Mouse (Mus musculus) heart, postnatal 36 days (tissue): ENCODE measurements around the gene Sclt1. TPM values are rescaled to one million over a fixed set of nuclear protein-coding genes. Genes with fewer than 3 reads are reported as not detected.
A peak's percentile ranks its signal among the peaks of the same experiment; 100 is the strongest.
"Not testable (repeated sequence)": the region's sequence is repeated elsewhere in the genome, so short reads cannot be mapped to it uniquely, and the experiment has no call there.

Experiments
- DNase-seq, 2 experiments: peaks; one replicate each; pipeline ENCODE4 v3.0.0; 2021 to 2022
- intact Hi-C: fragments of 180-260 bp; cut with DNase I; formaldehyde crosslinking; loops from one replicate; pipeline ENCODE4 v1.15.1; 2025
- total RNA-seq, 2 experiments: library from RNA; stranded (reverse); gene quantifications; 2 replicates each; pipeline ENCODE4 v1.2.3; 2021

The Sclt1 gene
- total RNA-seq: 1 to 10 TPM; 5.7 to 7.2 TPM

DNA sequence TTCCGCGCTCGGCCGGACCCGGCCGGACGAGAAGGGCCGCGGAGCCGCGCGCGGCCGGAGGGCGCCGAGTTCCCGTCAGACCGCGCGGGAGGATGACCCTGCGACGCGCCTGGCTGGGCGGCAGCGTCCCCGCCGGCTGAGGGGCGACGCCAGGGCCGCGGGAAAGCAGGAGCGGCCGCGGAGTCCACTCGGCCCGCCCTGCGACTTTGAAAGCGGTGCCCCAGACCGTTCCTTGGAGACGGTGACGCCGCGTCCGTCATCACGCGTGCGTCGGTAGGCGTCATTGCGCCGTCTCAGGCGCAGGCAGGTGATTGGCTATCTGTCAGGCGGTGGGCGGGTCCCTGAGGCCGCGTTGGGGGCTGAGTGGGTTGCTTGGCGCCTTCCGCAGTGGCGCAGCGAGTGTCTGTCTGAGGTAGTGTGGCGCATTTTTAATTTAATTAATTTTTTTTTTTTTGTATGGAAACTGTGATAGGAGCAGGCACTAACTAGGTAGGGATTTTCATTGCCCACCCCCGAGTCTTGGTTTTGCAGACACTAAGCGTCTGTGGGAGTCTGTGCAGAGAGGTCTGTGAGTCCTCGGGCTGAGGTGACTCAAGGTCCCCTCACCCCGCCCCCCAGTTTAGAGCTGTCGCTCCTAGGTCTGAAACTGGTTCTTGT, at the start of gene Sclt1, which contains the start of gene D3Ertd751e:
Gene Sclt1 (minus strand): TSS at position 237 of the 657 bp plus-strand sequence.
Gene D3Ertd751e (plus strand): TSS at position 334 of the 657 bp plus-strand sequence.
- DNase-seq: peak; percentile 97
- intact Hi-C loops: loop anchor here (5.0 kb wide), 2 partner anchors 175 to 660 kb away; partner anchors contain the start of gene Pgrmc2

GRCm38 (mm10) chr3:41762091-41762490, 19.8 kb upstream of the Sclt1 start:
- DNase-seq: no peak
- intact Hi-C loops: no loop called here

DNA sequence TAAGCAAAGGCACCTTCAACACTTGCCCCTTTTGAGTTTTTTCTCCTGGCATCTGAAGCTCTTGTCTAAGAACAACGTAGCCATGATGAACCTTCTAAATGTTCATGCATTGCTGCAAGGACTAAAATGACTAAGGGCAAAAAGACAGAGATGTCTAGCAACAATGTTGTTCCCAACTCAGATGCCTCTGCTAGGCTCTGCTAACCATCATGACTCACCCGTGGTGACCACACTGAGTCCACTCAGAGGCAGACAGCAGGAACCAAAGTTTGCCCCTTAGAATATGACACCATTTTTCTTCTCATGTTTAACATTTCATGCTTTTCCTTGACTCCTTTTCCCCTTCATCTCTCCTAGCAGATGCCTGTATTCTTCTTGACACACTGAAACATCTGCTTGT, 12.2 kb upstream of the Sclt1 start:
- intact Hi-C loops: no loop called here
- no peak for DNase-seq

- DNase-seq: peak in 1 of 2 experiments; percentile 1
- intact Hi-C loops: loop anchor here (5.0 kb wide), 2 partner anchors 176 to 661 kb away; partner anchors contain the start of gene Pgrmc2
These were observed 1.1 kb upstream of the Sclt1 start for GRCm38 (mm10) chr3:41743436-41743835.

- DNase-seq: no peak
- intact Hi-C loops: loop anchor here (5.0 kb wide), 2 partner anchors 174 to 659 kb away; partner anchors contain the start of gene Pgrmc2
These were observed 575 bp downstream of the Sclt1 start for GRCm38 (mm10) chr3:41741601-41742277.

DNA sequence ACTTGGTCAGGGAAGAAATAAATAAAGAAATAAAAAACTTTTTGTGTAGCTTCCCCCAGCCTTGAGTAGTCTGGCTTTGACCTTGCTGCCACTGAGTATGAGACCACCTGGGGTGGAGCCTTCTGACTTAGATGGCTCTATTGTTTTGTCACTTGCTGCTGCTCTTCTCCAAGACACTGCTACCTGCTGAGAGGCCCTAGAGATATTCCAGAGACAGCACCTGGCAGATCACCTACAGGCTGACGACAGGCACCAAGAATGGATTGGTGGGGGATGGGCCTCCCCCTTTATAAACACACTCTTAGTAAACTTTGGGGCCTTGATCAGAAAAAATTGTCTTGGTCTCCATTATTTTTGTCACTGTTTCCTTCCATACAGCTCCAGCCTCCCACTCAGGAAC, 46.6 kb downstream of the Sclt1 start:
- intact Hi-C loops: no loop called here
- DNase-seq: no peak

DNA sequence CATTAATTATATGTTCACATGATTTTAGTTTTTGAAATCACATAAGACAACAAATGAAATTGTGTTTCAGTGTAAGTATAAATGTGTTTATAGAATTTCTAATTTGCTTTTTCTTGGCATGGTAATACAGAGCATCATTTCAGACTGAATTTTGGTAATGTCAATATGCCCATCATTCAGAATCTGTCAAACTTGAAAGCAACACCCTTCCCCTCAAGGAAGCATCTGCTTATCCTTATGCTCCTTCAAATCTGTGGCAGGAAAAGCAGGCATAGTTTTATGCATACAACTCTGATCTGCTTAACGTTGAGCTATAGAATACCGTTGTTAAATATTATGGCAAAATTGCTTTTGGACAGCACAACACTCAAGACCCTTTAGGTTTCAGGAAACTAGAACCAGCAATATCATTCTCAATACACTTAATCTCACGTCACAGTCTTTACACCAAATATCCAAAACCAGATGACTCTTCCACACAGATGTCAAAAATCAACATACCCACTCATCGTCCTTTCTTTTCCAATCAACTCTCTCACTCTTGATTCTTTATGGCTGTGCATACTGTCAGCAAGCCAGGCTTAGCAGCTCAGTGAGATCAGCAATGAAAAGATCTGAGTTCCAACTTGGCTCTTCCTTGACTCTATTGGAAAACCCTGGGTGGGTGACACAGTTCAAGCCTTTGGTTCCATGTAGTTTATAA, 49.7 kb downstream of the Sclt1 start:
- intact Hi-C loops: no loop called here
- no peak for DNase-seq

GRCm38 (mm10) chr3:41690114-41690640, 52.1 kb downstream of the Sclt1 start:
- intact Hi-C loops, DNase-seq: not testable (repeated sequence)

DNA sequence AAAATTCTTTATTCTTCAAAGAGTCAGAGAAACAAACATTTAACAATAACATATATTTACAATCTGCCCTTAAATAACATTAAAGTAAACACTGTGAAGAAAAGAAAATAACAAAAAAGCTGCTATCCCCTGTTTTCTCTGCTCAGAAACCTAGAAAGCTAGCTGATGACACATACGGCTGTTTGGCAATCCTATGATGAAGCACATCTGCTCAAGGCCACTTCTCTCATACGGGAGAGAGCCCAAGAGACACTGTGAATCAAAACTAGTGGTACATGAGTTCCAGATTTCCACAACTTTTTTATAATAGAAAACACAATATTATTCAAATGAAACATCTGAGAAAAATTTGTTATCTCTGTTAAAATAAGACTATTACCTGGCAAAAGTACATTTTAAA, 55.9 kb downstream of the Sclt1 start:
- intact Hi-C loops: no loop called here
- DNase-seq: no peak

DNA sequence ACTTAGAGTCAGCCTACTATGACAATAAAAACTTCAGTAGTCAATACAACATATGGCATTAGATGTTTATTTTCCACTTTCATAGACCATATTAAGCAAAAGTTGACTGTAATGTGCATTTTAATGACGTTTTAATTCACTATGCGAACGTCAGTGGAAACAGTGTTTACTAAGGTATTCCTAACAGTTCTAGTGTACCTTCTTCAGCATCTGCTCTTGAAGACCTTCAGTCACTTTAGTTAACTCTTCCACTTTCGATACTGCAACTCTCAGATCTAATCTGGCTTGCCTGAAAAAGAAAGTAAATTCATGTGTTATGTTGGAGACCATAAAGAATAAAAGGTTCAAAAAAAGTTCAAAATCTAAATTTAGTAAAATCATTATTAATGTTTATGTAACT, 60.2 kb downstream of the Sclt1 start:
- intact Hi-C loops: no loop called here

GRCm38 (mm10) chr3:41676648-41677047, 65.7 kb downstream of the Sclt1 start:
- DNase-seq: no peak
- intact Hi-C loops: no loop called here

More for the DNA sequence above, 60.2 kb downstream of the Sclt1 start:
- DNase-seq: no peak

- no peak for DNase-seq
- intact Hi-C loops: no loop called here
These were observed 67.5 kb downstream of the Sclt1 start for GRCm38 (mm10) chr3:41674778-41675177.

DNA sequence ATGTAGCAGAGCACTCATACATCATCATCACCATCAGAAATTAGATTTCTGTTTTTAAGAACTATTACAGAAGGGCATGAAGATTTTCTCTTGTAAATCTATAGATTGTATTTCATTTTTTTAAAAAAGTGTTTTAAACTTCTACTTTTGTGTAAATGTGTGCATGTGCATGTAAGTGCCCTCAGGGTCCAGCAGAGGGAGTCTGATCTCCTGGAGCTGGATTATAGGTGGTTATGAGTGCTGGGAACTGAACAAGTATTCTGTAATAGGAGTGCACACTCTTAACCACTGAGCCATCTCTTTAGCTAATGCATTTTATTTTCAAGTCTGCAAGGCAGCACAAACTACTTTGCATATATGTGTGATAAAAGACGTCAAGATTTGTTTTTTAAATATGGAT, 86.7 kb downstream of the Sclt1 start:
- DNase-seq: no peak
- intact Hi-C loops: no loop called here

DNA sequence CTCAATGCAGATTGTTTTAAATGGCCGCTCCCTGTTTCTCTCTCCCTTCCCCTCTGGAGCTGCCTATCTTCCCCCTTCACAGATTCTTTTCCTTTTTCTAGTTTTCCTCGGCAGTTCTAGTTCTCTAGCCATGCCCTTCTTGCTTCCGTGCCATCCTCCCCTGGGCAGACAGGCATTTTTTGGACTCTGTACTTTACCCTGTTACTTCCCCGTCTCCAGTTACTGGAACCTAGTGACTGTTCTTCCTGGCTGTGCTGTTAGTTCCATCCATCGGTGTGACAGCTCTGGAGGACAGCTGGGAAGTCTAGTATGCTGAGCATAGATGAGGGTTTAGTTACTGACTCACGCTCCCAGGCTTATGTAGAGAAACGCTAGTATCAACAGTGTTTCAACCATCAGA, 121.3 kb downstream of the Sclt1 start:
- DNase-seq: no peak
- intact Hi-C loops: no loop called here

GRCm38 (mm10) chr3:41618488-41618887, 123.8 kb downstream of the Sclt1 start:
- intact Hi-C loops: no loop called here
- DNase-seq: no peak

DNA sequence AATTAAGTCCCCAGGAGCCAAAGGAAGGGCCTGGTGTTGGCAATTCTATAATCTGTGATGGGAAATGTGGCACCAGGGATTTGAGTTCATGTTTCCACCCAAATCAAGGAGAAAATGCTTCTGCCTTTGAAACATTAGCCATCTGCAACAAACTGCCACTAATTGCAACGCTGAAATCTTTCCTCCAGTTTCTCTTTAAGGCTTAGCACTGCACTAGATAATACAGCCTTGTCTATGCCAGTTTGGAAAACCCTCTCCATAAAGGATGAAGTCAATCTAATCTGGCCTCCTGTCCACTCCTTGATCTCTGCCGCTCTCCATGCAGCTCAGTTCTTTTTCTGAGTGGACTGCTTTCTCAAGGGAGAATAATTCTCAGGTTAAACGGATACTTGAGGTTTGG, 124.3 kb downstream of the Sclt1 start:
- no peak for DNase-seq
- intact Hi-C loops: no loop called here

DNA sequence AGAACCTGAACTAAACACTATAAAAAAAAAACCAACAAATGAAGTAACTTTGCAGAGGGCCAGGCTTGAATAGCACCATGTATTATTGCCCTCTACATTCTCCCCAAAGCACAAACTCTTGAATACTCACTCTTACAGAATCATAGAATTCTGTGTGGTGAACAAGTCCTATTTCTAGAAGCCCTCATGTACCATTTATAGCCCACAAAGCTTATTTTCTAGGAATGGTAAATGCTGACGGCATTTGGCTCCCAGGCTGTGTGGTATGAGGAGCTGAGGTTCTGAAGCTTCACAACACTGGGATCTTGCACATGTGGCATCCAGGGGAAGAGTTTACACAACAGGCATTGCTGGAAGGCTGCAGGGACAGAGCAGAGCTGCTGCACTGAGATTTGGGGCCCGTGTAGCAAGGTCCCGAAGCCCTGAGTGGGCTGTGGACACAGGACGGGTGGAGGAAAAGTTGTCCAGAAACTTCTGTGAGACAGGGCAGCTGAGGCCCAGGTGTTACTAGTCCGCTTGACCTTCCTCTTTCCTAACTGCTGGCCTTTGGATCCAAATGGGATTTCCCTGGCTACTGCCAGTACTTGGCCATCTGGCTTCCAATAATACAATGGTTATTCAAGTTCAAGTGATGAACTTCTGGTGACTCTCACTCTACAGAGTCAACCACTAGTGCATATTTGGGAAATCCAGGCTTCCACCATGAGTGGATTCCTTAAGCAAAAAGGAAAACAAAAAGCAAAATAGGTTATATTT, 127.9 kb downstream of the Sclt1 start:
- DNase-seq: no peak
- intact Hi-C loops: no loop called here

- DNase-seq: no peak
- intact Hi-C loops: no loop called here
These were observed 128.6 kb downstream of the Sclt1 start for GRCm38 (mm10) chr3:41613706-41614105.

- intact Hi-C loops: no loop called here
- DNase-seq: no peak
These were observed 130.1 kb downstream of the Sclt1 start for GRCm38 (mm10) chr3:41612211-41612610.

DNA sequence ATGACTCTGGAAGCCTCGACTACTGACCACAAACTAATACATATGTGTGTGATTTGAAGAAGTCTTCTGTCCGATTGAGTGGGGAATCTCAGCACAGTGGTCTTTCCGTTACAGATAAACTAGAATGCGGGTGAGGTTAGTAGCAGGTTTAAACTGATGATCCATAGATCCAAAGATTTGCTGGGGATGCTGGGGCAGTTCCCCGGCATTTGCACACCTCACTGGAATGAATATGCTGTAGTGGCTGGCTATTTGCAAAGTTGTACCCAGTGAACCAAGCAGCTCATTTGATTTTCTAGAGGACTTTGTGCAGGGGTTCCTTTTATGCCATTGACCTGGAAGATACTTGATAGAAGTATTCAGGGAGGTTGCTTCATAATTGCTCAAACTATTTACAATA, 133.2 kb downstream of the Sclt1 start:
- intact Hi-C loops: loop anchor here (5.0 kb wide), 1 partner anchor 257 kb away; no protein-coding TSS in a partner anchor
- no peak for DNase-seq
